Mouse (Mus musculus): ENCODE measurements around the gene Nfam1.

The Nfam1 gene

GRCm38 (mm10) chr15:82992079-82992783, 40.9 kb downstream of the Nfam1 start:
- DNase-seq: no peak

- DNase-seq: no peak
Observed at GRCm38 (mm10) chr15:82989190-82989704, 43.9 kb downstream of the Nfam1 start.

- peak; percentile 93 for DNase-seq
Observed at GRCm38 (mm10) chr15:82987732-82988112, 45.4 kb downstream of the Nfam1 start, which contains the start of gene Tcf20. Gene Tcf20, minus strand, starts transcription at chr15:82987872.

GRCm38 (mm10) chr15:82987014-82987731, 45.9 kb downstream of the Nfam1 start:
- DNase-seq: no peak

- no peak for DNase-seq
Observed at GRCm38 (mm10) chr15:82984574-82984973, 48.5 kb downstream of the Nfam1 start.

GRCm38 (mm10) chr15:82984097-82984496, 49.0 kb downstream of the Nfam1 start:
- DNase-seq: no peak

GRCm38 (mm10) chr15:82983416-82984026, 49.6 kb downstream of the Nfam1 start:
- DNase-seq: peak; percentile 52

- no peak for DNase-seq
Observed at GRCm38 (mm10) chr15:82982724-82983415, 50.2 kb downstream of the Nfam1 start.

- no peak for DNase-seq
Observed at GRCm38 (mm10) chr15:82981676-82982520, 51.2 kb downstream of the Nfam1 start.

GRCm38 (mm10) chr15:82979531-82979930, 53.6 kb downstream of the Nfam1 start:
- no peak for DNase-seq

GRCm38 (mm10) chr15:82974471-82974870, 58.6 kb downstream of the Nfam1 start:
- DNase-seq: no peak

GRCm38 (mm10) chr15:82969206-82969721, 63.8 kb downstream of the Nfam1 start:
- DNase-seq: no peak

GRCm38 (mm10) chr15:82968449-82968848, 64.7 kb downstream of the Nfam1 start:
- peak; percentile 74 for DNase-seq

GRCm38 (mm10) chr15:82967947-82968346, 65.2 kb downstream of the Nfam1 start:
- DNase-seq: no peak

- DNase-seq: no peak
Observed at GRCm38 (mm10) chr15:82964266-82964825, 68.8 kb downstream of the Nfam1 start.

- no peak for DNase-seq
Observed at GRCm38 (mm10) chr15:82963556-82964156, 69.5 kb downstream of the Nfam1 start.

- no peak for DNase-seq
Observed at GRCm38 (mm10) chr15:82963090-82963489, 70.0 kb downstream of the Nfam1 start.

GRCm38 (mm10) chr15:82962536-82962935, 70.6 kb downstream of the Nfam1 start:
- DNase-seq: no peak

GRCm38 (mm10) chr15:82960786-82961561, 72.1 kb downstream of the Nfam1 start:
- no peak for DNase-seq

GRCm38 (mm10) chr15:82959151-82959550, 74.0 kb downstream of the Nfam1 start:
- DNase-seq: no peak

Measured in layer of hippocampus, adult 9-11 months (tissue).